Mouse (Mus musculus) left cerebral cortex, adult 9 months (tissue): Measurements from ENCODE around the gene Slc12a7.
"Not testable (repeated sequence)": the region's sequence is repeated elsewhere in the genome, so short reads cannot be mapped to it uniquely, and the experiment has no call there.

Experiments
- DNase-seq, 2 experiments: peaks; one replicate each; pipeline ENCODE4 v3.0.0; 2022; ENCODE audit warnings: low spot score in 2 of 2

Gene Slc12a7

DNA sequence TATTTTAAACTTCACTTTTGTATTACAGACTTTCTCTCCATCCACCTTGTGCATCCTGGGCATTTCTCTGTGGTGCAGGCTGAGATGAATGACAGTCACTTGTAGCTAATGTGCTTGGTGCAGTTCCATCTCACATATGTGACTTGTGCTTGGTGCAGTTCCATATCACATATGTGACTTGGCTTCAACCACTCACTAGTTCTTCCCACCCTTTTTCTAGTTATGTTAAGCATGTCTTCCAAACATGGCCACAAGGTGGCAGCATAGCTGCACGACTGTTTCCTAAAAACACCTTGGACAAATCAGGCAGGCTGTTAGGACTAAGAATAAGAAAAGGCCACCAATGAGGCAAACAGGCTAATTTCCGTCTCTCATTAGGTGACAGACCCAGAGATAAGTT is 14.7 kb upstream of the Slc12a7 start:
- peak; percentile 13 to 90 for DNase-seq

DNA sequence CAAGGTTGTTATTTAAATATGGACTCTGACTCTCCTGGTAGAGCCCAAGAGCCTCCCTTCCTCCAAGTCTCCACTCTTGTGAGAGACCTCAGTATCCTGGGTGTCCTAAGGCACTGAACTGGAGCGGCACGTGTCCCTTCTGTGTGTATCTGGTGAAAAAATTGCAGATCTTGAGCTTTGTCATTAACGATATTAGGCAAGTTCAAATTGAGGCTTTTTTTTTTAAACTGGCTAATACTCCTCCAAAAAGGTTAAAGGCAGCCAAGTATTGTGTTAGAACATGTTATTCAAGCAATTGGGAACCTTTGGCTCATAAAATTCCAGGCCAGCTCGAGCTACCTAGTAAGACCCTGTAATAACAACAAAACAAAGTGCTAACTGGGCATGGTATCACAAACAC is 12.7 kb upstream of the Slc12a7 start:
- DNase-seq: no peak

DNA sequence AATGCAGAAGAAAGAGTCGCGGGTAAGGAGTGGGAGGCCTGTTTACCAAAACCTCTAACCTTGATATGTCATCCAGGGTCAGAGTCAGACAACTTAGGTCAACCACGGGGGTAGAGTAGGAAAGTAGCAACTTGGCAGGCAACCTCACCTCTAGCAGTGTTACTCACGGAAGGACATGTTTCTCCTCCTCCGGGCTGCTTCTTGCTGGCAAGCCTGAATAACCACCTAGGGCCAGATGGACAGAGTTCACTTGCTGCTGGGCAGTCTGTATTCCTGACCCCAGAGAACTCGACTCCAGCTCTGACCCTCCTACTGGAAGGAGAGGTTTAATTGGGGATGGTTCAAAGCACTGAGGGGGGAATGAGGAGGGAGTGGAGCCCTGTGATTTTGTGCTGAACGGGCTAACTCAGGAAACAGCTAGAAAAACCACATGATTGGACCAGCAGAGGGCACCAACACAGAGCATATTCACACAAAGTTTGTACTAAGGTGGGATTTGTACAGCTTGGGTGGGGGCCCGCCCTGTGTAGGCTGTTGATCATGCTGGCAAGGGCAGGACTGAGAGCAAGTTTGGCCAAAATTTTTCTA is 9.7 kb upstream of the Slc12a7 start:
- peak in 1 of 2 experiments; percentile 42 for DNase-seq

DNA sequence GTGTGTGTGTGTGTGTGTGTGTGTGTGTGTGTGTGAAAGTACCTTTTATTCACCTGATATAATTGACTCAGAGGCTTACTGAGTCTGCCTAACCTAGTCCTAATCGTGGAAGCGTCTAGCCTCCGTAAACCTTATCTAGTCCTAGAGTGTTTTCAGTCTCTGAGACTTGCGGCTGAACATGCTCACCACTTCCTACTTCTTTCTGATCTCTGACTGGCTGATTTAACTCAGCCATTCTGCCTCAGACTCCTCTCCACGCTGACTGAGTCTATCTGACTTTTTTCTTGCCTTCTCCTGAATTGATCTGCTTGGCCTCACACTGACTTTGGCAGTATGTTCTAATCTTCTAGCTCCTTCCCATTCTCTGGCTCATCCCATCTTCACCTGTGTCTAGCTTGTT is 7.6 kb upstream of the Slc12a7 start:
- no peak for DNase-seq

DNA sequence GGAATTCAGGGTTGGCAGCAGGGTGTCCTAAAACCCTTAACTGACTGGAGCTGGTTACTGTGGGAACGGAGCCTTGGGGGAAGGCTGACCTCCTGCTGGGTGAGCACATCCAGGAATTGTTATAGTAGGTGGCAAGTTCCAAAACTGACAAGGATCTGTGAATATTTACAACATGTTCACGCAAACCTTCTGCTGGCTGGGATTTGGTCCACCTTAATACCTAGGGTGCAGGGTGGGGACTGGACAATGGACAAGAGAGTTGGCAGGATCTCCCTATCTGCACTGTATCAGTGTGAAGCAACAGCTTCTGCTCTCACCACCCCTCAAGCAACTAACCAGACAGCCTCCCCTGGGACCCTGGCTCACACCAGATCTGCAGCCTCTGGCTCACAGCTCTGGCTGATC is 5.3 kb upstream of the Slc12a7 start:
- DNase-seq: no peak

DNA sequence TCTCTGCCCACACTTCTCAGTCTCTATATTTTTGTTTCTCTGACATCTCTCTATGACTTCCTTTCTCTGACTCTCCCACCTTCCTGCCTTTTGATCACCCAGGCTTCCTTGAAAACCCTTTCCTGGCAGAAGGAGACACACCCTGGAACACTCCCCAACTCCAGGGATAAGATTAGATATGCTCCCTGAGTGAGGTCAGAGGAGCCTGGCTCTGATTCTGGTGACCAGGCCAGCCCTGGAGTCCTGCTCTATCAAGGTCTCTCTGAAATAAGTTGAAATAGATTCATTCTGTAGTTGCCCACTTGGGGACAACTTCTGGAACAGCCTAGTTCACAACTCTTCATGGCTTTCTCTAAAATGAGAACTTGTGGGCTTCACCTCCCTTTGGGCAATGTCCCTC is 4.3 kb upstream of the Slc12a7 start:
- DNase-seq: no peak

- DNase-seq: no peak
These were observed 2.0 kb upstream of the Slc12a7 start for GRCm38 (mm10) chr13:73730913-73731312.

- DNase-seq: no peak
These were observed 659 bp upstream of the Slc12a7 start for GRCm38 (mm10) chr13:73732235-73732634.

DNA sequence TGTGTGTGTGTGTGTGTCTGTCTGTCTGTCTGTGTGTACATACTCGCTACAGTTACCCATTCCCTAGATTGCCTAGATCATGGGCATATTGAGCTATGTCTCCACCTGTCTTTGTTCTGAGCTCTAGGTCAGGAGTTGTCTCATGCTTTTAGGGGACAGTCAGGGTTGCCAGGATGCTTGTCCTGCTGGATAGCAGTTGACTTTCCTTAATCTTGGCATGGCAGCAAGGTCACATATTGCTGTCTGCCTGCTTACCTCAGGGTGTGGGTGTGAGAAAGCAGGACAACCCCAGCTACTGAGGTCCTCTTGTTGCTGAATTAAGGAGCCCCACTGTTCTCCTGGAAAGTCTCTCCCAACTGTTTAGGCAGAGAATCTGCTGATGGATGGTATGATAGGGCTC is 1.5 kb downstream of the Slc12a7 start:
- DNase-seq: no peak

DNA sequence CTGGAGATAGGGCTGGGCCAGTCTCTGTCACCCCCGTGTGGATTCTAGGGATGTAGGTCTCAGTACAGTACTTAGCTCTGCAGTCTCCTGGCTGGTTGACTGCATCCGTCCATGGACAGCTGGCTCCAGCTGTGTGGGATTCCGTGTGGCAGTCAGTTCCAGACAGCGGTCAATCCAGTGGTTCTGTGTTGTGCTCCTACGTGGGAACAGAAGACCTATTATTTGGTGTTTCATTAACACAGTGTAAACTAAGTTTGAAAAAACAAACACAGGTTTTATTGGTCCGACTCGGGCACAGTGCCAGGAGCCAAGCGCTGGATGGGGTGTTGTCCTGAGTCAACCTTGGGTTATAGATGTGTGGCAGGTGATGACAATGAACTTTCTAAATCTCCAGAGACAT is 2.4 kb downstream of the Slc12a7 start:
- DNase-seq: no peak

- DNase-seq: no peak
These were observed 3.0 kb downstream of the Slc12a7 start for GRCm38 (mm10) chr13:73735928-73736327.

DNA sequence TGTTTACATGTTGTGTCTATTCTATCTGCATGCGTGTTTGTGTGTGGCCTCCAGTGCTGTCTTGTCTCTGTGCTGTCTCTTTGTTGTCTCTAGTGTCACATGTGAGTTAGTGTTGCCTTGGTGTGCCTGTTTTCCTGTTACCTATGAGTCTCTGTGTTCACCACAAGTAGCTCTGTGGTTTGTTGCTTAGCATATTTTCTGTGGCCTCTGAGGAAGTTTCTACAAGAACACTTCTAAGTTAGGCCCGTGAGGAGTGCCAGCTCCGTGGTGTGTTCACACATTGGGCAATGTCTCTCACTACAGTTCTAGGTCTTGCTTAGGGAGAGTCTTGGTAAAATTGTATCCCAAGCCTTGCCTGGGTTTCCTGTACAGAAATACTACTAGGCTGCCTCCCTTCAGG is 4.0 kb downstream of the Slc12a7 start:
- no peak for DNase-seq

- DNase-seq: not testable (repeated sequence)
These were observed 7.6 kb downstream of the Slc12a7 start for GRCm38 (mm10) chr13:73740399-73740944.

DNA sequence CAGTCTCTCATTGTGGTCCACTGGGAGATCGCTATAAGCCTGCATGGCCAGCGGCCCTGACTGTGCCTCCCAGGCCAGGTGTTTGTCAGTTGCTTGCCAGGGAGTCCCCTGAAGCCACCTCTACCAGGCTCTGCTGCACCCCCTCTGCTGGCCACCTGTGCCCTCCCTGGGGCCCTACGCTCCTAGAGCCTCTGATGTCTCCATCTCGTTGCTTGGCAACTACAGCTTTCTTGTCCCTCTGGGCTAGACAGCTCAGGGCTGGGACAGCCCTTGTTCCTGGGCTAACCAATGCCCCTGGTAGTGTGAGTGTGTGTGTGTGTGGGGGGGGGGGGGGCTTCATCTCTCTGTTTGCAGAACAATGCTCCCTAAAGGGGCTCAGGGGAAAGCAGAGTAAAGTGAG is 10.1 kb downstream of the Slc12a7 start:
- DNase-seq: no peak

DNA sequence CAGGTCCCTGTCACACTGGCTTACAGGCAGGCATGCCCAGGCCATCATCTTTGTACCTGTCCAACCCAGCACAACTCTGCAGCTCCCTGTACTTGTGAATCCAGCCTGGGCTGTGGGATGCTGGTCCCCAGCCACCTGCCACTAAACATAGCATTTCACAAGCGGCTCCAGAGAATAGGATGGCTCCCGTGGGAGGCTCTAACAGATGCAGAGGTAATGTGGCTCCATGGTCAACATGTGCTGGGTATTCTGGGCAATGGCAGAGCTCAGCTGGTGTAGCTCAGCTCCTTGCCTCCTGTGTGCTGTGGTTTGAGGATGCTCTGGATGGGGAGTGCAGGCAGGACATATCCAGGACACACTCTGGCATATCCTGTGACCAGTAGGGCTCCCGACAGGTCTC is 10.8 kb downstream of the Slc12a7 start:
- peak in 1 of 2 experiments; percentile 32 for DNase-seq

DNA sequence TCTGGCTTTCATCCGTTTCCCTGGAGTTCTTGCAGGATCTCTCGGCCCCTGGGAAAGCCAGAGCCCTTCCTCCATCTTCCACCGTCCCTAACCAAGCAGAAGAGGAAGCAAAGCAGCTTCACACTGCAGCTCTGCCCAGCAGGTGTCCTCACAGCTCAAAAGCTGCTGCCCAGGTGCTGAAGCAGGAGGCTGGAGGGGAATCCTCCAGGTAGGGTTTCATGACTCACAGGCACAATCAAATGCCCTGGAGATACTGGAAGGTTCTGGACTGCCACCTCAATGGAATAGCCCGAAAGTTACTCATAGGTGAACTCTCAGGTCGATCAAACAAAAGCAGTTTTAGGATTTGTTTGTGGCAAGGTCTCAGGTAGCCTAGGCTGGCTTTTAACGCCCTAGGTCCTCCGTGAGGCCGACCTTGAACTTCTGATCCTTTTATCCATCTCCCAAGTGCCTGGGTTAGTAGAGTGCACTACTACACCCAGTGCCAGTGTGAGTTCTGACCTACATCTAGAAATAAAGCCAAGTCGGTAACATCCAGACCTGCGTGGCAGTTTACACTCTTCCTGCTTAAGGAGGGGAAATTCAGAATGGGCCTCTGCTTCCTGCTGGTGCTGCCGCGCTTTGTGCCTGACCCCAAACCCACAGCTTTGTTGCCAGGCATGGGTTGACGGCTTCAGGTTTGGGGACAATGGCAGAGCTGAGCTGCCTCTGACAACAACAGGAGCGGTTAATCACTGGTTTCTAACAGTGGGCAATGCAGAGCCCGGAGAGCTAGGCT is 16.0 kb downstream of the Slc12a7 start:
- no peak for DNase-seq

DNA sequence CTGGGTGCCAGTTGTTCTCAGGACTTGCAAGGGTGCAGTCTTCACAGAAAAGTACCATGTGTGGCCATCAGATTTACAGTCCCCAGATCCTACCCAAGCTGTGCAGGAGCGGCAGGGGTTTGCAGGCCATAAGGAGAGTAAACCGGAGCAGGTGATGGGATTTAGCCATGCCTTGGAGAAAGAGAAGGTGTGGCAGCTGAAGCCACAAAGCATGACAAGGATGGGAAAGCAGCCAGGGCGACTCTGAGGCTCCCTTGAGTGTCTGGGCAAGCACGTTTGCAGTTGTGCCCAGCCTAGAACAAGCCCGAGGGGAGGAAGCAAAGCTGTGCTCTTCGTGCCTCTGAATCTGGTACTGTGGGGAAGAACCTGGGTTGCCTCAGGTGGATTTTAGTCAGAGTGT is 17.5 kb downstream of the Slc12a7 start:
- DNase-seq: no peak

DNA sequence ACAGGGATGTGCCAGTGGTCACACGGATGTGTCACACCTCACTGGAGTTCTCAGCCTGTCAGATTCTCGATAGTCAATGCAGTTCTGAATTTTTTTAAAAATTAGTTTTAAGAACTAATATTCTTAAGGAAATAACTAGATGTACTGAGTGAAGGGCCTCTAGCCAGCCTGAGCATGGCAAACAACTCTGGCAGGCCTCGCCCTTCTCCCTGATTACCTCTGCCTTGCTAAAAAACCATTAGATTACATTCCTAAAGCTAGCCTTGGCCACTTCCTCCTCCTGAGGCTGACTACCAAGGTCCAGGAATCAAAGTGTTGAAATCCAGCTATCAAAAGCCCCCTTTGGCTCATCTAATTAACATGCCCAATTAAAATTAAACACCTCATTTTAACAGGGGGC is 18.4 kb downstream of the Slc12a7 start:
- DNase-seq: no peak

- DNase-seq: no peak
These were observed 22.9 kb downstream of the Slc12a7 start for GRCm38 (mm10) chr13:73755809-73756208.

- no peak for DNase-seq
These were observed 24.0 kb downstream of the Slc12a7 start for GRCm38 (mm10) chr13:73756916-73757315.

DNA sequence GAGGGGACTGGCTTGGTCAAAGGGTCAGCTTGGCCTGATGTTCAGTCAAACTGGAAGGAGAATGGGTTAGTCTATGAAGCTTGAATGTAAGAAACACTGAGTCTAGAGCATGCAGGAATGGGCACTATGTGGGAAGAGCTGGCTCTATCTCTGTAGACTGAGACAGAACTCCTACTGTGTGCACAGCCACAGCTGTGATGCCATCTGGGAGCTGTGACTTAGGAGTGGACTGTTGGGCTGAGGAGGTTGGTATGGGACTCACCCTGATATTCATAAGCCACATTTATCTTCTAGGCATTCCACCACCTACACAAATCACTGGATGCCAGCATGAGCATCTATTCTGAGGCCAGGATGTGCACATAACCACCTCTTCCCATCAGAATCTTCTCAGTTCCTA is 24.5 kb downstream of the Slc12a7 start:
- DNase-seq: no peak

- no peak for DNase-seq
These were observed 26.7 kb downstream of the Slc12a7 start for GRCm38 (mm10) chr13:73759596-73759995.

DNA sequence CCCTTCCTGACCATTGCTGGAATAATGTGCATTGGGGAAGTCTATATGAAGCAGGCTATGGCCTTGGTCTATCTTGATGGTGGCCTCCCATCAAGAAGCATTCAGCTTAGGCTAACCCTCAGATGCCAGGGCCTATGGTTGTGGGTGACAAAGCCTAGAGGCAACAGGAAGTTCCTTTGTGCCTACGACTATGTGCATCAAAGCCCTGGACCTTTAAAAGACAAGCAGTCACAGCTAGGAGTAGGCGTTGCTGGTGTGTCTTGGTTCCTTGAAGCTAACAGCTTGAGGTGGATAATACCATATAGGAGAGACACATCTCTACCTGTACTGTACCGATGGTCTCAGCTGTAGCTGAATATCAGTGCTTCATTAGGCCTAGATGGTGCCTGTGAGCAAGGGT is 27.2 kb downstream of the Slc12a7 start:
- no peak for DNase-seq
